Mouse (Mus musculus) frontal cortex, adult 2 months (tissue): ENCODE measurements around the gene Slc2a12. TPM values are rescaled to one million over a fixed set of nuclear protein-coding genes. Genes with fewer than 3 reads are reported as not detected.
A peak's percentile ranks its signal among the peaks of the same experiment; 100 is the strongest.

ENCODE experiments used
- DNase-seq, 2 experiments: peaks; one replicate each; pipeline ENCODE4 v3.0.0; 2022; ENCODE audit warnings: low spot score in 1 of 2; ENCODE audit errors: extremely low spot score in 1 of 2
- polyA plus RNA-seq: library from polyadenylated mRNA; depleted of rRNA; stranded (reverse); fragments of >200 nt; gene quantifications from 2 replicates; pipeline ENCODE4 v1.2.3, GENCODE M21; 2012; rRNA removed

The Slc2a12 gene
- polyA plus RNA-seq = 1.3 and 1.9 TPM in 2 replicates

GRCm38 (mm10) chr10:22644853-22645491 lies at the start of gene Slc2a12:
Gene Slc2a12, plus strand, starts transcription at chr10:22645011.
- peak; percentile 32 to 60 for DNase-seq

DNA sequence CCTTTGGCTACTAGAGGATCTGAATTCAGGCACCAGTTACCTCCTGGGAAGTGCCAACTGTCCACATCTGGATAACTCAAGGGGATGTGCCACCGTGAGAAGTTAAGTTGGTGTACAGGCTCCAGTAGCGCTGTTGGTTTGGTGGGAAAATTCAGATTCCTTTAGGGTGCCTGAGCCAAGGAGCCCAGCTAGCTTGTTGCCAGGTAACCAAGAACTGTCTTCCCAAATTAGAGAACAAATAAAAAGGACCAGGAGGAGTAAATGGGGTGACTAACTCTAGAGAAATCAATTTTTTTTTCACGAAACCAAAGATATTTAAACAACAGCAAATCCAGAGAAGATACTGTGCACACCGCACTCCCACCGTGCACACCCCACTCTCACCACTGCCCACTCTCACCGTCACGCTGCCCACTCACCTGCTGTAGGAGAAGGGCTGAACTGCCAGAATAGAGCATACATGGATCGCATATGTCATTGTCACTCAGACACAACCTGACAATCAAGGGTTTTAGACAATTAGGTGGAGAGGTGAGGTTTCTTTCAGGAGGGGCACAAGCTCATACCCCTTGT lies 45.8 kb upstream of the Slc2a12 start:
- peak in 1 of 2 experiments; percentile 60 for DNase-seq

DNA sequence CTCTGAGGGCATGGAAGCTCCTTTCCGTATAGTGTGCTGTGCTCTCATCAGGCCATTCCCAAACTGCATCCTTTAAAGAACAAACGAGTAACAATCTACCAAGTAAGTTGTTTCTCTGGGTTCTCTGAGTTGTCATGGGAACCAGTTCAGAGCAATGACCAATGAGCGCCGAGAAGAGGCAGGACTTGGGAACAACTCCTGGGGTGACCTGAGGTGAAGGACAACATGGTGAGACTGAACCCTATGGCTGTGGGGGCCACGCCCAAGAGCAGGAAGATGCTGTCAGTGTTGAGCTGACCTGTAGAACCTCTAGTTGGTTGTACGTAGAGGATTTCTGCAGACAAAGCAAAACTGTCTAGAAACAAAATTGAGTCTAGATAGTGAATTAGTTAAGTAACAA lies 43.8 kb upstream of the Slc2a12 start:
- DNase-seq = no peak

DNA sequence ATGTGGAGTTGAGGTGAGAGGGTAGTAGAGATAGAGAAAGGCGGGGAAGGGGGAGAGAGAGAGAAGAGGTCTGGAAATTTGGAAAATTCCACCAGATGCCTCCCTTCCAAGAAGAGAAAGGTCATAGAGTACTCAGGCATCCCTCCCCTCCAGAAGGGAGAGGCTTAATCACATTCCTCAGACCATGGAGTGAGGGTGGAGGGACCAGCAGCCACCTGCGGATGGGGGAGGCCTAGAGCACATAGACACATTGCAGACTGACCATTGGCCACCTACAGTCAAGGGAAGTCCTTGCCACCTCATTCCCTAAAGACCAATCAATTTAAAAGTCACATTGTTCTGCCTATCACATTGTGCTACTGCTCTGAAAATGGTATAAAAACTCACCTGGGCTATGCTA lies 40.0 kb upstream of the Slc2a12 start:
- no peak for DNase-seq

GRCm38 (mm10) chr10:22608273-22608672 lies 36.5 kb upstream of the Slc2a12 start:
- DNase-seq = no peak

DNA sequence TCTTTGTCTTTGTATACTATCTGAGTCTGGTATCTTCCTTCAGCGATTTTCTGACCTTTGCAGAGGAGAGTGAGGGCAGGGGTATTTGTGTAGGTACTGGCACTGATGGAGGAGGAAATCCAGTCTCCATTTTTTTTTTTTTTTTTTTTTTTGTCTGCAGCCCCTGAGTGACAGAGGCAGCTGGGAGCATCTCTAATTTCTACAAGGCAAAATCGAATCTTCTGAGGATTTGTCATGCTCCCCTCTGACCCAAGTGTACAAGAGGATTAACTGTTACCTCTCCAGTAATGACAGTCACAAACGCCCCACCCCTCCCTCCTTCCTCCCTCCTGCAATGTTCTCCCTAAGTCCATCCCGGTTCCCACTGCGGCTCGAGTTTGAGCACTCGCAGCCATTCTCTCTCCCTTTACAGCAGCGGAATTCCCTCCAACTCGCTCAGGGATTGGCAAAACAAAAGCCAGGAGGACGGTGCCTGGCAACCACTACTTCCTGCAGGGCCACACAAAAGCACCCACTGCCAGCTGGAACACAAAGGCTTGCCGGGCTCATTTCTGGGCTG lies 35.9 kb upstream of the Slc2a12 start:
- DNase-seq = peak in 1 of 2 experiments; percentile 39

DNA sequence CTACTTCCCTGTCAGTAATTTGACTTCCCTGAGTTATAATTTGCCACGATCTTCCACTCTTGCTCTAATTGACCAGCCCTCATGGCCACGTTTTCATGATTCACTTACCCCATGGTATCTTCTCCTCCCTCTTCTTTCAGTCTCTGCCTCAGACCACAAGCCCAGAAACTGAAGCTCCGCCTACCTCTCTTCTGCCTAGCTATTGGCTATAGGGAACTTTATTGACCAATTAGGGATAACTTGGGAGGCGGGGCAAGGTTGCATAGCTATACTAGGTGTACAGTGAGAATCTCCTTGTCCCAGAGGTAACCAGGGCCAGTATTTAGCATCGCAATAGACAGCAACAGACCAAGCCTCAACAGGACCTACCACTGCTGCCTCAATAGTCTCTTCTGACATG lies 31.5 kb upstream of the Slc2a12 start:
- DNase-seq = no peak

DNA sequence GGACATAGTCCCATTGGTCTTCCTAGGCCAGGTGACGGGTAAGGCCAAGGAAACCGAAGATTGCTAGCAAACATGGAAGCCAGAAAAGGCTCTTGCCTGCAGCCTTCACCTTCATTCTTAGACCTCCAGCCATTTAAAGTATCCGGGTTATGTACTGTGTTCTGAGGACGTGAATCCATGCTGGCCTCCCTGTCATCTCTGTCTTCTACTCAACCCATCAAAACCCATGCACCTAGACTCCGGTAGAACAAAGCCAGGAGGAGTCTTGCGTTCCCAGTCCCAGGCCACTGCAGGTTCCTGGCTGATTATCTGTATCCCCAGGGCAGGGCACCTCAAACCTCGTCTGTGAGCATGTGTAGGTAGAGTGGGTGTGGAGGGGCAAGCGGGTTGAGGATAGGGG lies 30.3 kb upstream of the Slc2a12 start:
- DNase-seq = no peak

GRCm38 (mm10) chr10:22615309-22615708 lies 29.5 kb upstream of the Slc2a12 start:
- no peak for DNase-seq

GRCm38 (mm10) chr10:22618842-22619241 lies 26.0 kb upstream of the Slc2a12 start:
- DNase-seq = peak; percentile 28 to 79

DNA sequence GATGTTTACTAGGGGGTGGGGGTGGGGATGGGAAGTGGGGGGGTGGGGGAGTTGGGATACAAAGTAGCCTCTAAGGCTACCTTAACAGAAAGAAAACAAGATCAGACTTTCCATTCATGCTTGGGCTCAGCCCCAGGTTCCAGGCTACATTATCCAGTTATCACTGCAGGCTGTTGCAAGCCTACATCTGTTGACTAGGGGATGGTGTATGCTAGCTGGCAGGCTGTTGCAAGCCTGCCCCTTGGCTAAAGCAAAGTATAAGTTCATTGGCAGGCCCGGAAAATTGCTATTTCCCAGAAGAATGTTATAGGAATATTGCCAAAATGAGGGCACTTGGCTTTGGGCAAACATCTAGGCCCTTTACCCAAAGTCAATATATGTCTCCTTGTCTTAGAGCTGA lies 16.0 kb upstream of the Slc2a12 start:
- DNase-seq = no peak

DNA sequence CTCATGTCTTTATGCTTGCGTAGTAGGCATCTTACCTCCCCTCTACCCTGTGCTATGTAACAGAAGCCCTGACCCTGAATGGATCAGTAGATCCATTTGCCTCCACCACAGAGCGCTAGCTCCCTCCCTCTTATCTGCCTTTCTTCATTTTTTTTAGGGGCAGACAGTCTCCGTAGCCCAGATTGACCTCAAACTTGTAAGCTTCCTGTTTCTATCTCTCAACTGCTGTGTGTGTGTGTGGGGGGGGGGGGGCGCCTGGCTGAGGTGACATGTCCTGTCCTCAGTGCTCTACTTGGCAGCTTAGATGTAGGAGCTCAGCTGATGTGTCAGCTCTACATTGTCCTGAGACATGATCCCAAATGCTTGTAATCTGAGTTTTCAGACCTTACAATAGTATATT lies 13.7 kb upstream of the Slc2a12 start:
- DNase-seq = no peak

GRCm38 (mm10) chr10:22631528-22631927 lies 13.3 kb upstream of the Slc2a12 start:
- DNase-seq = peak; percentile 21 to 46

GRCm38 (mm10) chr10:22631956-22632355 lies 12.9 kb upstream of the Slc2a12 start:
- peak; percentile 18 to 51 for DNase-seq

DNA sequence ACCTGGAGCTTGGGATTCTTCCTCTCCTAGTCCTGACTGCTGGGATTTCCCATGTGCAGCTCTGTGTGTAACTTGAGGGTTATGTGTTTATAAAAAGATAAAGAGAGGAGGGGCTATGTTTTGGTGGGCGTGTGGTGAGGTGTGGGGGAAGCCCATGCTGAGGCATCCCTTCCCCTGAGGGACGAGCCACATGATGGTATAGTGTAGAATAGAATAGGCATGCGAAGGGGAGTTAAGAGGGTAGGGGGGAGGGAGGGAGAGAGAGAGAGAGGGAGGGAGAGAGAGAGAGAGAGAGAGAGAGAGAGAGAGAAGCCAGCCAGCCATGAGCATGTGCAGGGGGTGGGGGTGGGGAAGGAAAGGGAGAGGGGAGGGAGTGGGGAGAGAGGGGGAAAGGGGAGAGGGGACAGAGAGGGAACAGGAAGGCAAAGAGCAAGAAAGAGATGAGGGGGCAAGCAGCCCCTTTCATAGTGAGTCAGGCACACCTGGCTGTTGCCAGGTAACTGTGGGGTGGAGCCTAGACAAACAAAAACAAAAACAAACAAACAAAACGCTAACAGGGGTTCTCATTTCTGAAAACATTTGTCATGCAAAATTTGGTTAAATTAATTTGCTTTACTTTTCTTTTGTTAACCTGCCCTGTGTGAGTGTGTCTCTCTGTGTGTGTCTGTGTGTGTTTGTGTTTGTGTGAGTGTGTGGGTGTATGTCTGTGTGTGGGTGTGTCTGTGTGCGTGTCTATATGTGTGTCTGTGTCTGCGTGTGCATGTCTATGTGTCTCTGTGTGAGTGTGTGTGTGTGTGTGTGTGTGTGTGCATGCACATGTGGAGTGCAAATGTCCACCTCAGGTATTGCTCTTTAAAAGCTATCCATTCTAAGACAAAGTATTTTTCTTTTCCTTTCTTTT lies 11.2 kb upstream of the Slc2a12 start:
- no peak for DNase-seq

GRCm38 (mm10) chr10:22637241-22637640 lies 7.6 kb upstream of the Slc2a12 start:
- no peak for DNase-seq

DNA sequence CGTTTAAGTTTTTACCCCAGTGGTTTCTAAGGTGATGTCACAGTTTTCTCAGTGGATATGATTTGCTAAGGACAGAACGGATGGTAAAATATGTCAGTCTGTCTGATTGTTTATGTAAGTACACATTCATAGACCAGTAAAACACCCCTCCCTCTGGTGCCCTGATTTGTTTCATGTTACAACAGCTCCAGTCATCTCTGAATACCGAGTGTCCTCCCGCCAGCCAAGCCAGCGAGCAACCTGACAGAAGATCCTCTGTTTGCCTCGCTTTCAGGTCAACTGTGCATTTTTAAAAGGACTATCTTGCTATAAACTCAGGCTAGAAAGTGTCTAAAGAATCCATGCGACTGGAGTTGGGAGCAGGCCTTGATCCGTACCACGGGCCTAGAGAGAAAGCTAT lies 640 bp upstream of the Slc2a12 start:
- DNase-seq = no peak

DNA sequence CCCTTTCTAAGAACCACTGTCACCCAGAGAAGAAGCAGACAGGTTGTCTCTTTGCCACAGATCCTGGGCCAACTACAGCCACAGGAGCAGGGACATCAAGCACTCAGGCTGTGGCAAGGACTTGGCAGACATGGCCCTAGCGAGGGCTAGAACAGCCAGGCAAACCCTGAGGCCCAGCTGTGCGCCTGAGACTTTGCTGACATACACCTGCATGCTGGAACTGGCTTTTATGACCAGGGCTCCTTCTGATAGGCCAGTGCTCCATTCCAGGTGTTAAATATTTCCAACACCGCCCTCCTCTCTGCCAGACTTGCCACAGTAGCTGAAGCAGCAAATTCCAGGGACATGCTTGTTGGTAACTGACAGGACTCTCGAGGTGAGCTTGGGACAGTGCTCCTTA lies 3.9 kb downstream of the Slc2a12 start:
- DNase-seq = no peak

DNA sequence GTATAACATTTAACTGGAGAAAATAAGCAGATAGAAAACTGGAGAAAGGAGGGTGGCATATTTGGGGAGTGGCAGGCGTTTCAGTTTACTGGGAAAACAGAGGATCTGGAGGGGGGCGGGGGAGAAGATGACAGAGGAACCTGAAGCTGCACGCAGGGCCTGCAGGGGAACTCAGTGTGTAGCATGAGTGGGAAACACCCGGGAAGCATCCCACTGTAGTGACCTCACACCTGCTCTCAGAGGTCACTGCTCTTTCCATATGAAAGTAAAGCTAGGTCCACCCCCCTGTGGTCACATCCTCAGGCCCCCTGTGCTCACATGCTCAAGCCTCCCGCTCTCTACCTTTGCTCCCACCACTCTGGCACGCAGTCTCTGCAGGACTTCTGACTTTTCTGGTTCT lies 9.0 kb downstream of the Slc2a12 start:
- DNase-seq = no peak

DNA sequence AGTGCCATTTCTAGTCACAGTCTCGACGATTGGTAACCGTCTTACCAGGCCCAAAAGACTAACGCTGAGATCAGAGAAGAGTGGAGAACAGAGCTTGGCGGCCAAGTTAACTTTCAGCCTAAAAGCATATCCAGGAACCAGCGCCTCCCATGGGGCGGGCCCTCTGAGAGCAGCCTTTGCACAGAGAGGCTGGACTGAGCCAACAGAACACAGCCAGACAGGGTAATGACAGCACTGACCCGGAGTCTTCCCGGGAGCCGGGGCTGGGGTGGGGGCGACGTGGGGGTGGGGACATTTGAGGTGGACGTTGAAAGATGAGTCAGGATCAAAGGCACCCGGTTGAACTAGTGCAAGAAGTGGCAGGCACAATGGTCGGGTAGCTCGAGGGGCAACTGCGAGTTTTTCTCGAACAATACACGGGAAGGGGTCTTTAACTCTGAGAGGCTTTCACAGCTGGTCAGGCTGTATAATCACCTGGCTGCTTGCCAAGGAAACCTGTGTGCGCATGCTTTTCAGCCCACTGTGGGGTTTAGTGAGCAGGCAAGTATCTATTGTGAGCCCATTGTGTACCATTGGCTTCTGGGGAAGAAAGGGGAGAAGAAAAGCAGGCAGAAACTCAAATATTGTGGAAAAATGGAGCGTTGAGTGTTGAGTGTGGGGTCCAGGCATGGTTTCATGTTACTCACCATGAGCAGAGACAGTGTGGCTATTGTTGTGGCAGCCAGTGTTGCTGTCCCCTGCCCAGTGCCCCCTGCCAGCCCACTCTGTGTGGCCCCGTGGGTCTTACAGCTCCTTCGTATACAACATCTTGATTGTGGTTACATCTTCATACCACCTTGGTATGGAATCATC lies 13.9 kb downstream of the Slc2a12 start:
- DNase-seq = no peak
